ENCODE assay signal across 8 mouse cellular contexts in genomic region chr5:129500722-129501634, GRCm38 (mm10). TPM values are rescaled to one million over a fixed set of nuclear protein-coding genes. Genes with fewer than 3 reads are reported as not detected.
DNase-seq lines count a peak whose midpoint lies in the region; ATAC-seq lines count a peak whose summit lies in the region.

Gene Sfswap, plus strand, starts transcription at chr5:129501221.

- under 1% methylated on average over 66 of the region's 66 CpGs for WGBS in hindbrain, embryonic 13.5 days

- H3K27ac ChIP-seq in hindbrain, embryonic 13.5 days = peak within 1 kb of the TSS; percentile 85

- ATAC-seq in hindbrain, embryonic 13.5 days (ENCODE audit: low FRiP score) = peak; percentile 78

- DNase-seq in Muller cell, postnatal 12 days (ENCODE audit: inconsistent ontology term) = peak; percentile 91
- DNase-seq in cerebellum, adult 9-11 months = peak; percentile 85
- peak; percentile 76 to 79 for DNase-seq in frontal cortex, postnatal 14 days (ENCODE audit: low spot score in 2 of 2)
- DNase-seq in layer of hippocampus, postnatal 25 days (ENCODE audit: extremely low spot score in 1 of 2, low spot score in 1 of 2) = peak; percentile 79 to 84
- DNase-seq in lung, postnatal 25 days (ENCODE audit: low spot score) = peak; percentile 77
- peak; percentile 91 for DNase-seq in retina, embryonic 14.5 days (ENCODE audit: low spot score)
- peak; percentile 78 for DNase-seq in thymus, postnatal 4 days

- peaks cover 22% of the 10 kb centered on the region for H3K4me1 ChIP-seq in hindbrain, embryonic 13.5 days (replicated peaks)

- H3K4me3 ChIP-seq in hindbrain, embryonic 13.5 days = peak within 1 kb of the TSS; percentile 100

- H3K27me3 ChIP-seq in hindbrain, embryonic 13.5 days = peaks cover 20% of the 10 kb centered on the region

- H3K4me2 ChIP-seq in hindbrain, embryonic 13.5 days = peak within 1 kb of the TSS; percentile 99

- no peaks in the 10 kb centered on the region for H3K9me3 ChIP-seq in hindbrain, embryonic 13.5 days

- peaks cover 21% of the 10 kb centered on the region for H3K36me3 ChIP-seq in hindbrain, embryonic 13.5 days

- H3K9ac ChIP-seq in hindbrain, embryonic 13.5 days = peak within 1 kb of the TSS; percentile 98

RNA-seq across cellular contexts. Expression of gene Sfswap, which starts in this region (rescaled TPM):
- polyA plus RNA-seq in hindbrain, embryonic 13.5 days (2015; fragmentation: Nextera tagmentation; extraction: Ambion mirVana) = 49.7 and 56.5 TPM in 2 replicates
- 100 to 1,000 TPM; 100 to 139 TPM for total RNA-seq in layer of hippocampus, postnatal 25 days (2021)

Comparison
In these comparisons a context has a peak if more than half of its experiments do, and no peak if none do; other contexts are left out.
1. Peak in every context shown above with its lines: DNase-seq, ATAC-seq, H3K4me3 ChIP-seq and H3K27ac ChIP-seq.